Mouse (Mus musculus) MN1 (cell line): Measurements from ENCODE around the gene Med6.
A peak's percentile ranks its signal among the peaks of the same experiment; 100 is the strongest.
"Not testable (repeated sequence)": the region's sequence is repeated elsewhere in the genome, so short reads cannot be mapped to it uniquely, and the experiment has no call there.

ENCODE experiments used
- DNase-seq: peaks from one replicate; pipeline ENCODE4 v3.0.0-alpha.2; 2016; ENCODE audit warnings: low spot score

Gene Med6

DNA sequence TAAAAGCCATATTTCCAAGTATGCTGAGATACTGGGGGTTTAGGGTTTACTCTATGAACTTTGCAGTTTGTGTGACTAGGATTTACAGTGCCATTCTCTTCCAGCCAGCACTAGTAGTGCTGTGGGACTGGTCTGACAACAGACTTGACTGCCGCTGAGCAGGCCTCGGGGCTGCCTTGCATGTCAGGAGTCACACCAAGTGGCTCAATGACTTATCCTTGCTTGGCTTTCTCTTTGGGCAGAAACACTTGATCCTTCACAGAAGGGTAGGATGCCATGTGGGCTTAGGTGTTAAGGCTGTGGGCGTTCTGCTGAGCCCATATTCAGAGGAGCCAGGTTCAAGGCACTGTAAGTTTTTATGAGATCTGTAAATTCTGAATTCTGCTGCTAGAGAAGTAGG, 45.5 kb downstream of the Med6 start:
- no peak for DNase-seq

DNA sequence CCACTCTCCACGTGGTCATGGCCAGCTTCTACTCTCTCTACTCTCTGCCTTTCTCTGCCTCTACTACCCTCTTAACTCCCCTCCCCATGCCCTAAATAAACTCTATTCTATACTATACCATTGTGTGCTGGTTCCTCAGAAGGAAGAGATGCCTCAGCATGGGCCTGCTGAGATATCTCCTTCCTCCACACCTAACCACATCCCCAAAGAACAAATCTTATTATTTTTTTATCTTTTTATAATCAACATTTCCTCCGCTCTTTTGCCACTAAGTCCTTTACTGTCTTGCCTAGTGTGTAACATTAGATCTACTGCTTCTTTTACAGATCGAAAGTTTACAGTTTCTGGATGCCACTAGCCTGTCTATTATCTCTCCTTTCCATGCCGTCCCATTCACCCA, 47.6 kb downstream of the Med6 start:
- no peak for DNase-seq

DNA sequence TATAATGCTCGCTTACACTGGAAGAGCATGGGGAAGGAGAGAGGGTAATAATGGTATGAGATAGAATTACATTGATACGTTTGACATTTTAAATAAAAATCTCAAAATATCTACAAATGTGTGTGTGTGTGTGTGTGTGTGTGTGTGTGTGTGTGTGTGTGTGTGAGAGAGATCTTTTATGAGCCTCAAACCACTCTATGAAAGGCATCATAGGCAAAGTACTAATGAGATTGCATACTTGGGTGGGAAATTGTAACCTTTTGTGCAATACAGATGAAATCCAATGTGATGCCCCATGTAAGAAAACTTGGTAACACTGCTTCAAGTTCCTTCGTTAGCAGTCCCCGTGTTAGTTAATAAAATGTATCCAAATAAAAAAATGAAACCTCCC, 61.8 kb downstream of the Med6 start:
- DNase-seq: peak; percentile 40

DNA sequence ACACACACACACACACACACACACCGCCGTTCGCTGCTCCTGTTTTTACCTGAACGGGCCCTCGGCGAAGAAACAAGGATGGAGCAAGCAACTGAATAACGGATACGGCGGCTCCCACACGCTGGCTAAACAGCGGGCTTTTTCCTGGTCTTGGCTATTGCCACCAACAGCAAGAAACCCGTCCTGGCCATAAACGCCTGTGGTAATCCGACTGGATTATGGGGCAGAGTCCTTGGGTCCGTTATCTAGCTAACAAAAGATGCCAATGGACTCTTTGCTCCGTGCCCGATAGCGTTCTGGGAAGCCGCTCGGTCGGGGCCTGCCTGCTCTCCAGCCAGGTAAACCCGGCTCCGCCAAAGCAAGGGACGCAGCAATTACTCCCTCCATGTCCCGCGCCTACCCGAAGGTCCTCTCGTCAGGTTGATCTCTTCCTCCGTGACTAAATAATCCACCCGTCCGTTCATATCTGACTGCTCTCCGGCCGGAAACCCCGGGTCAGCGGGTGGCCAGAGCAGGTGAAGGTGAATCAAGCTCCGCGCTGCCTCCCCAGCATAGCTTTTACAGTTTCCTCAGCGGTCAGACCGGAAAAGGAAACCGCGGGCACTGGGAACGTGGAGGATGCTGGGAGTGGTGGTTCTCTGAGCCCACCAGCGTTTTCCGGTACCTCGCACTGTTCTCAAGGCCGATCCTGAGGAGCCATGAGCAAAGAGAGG, 62.3 kb downstream of the Med6 start, which contains the start of the genes Gm20498 and Synj2bp:
Gene Gm20498 (minus strand): TSS at position 590 of the 713 bp plus-strand sequence.
Gene Synj2bp (minus strand): TSS at position 596 of the 713 bp plus-strand sequence.
- peak; percentile 87 for DNase-seq

DNA sequence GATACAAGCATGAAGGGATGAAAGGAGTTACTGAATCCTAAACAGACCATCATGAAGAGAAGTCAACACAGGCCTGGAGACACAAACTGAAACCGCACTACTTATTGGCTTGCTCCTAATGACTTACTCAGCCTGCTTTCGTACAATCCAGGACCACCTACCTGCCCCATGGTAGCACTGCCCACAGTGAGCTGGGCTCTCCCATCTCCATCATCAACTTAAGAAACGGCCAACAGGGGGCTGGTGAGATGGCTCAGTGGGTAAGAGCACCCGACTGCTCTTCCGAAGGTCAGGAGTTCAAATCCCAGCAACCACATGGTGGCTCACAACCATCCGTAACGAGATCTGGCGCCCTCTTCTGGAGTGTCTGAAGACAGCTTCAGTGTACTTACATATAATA, 64.2 kb downstream of the Med6 start:
- DNase-seq: not testable (repeated sequence)
